Mouse (Mus musculus) testis, postnatal 14 days (tissue): Measurements from ENCODE around the gene Cpn2.
A peak's percentile ranks its signal among the peaks of the same experiment; 100 is the strongest.

ENCODE experiments used
- DNase-seq: peaks from one replicate; pipeline ENCODE4 v3.0.0; 2021; ENCODE audit warnings: low spot score

The Cpn2 gene

GRCm38 (mm10) chr16:30267359-30267758 lies at the start of gene Cpn2:
Gene Cpn2 (minus strand): TSS chr16:30267499.
- no peak for DNase-seq

GRCm38 (mm10) chr16:30314236-30314635 lies 46.9 kb upstream of the Cpn2 start:
- DNase-seq = no peak

GRCm38 (mm10) chr16:30310647-30311046 lies 43.3 kb upstream of the Cpn2 start, which contains the start of gene Gp5:
Gene Gp5 (minus strand): TSS chr16:30310779.
- DNase-seq = no peak

- DNase-seq = no peak
Observed at GRCm38 (mm10) chr16:30310171-30310515, 42.8 kb upstream of the Cpn2 start.

GRCm38 (mm10) chr16:30309395-30310170 lies 42.3 kb upstream of the Cpn2 start:
- no peak for DNase-seq

- peak; percentile 66 for DNase-seq
Observed at GRCm38 (mm10) chr16:30308616-30309394, 41.5 kb upstream of the Cpn2 start.

- DNase-seq = peak; percentile 20
Observed at GRCm38 (mm10) chr16:30307961-30308615, 40.8 kb upstream of the Cpn2 start.

- no peak for DNase-seq
Observed at GRCm38 (mm10) chr16:30307306-30307705, 40.0 kb upstream of the Cpn2 start.

- no peak for DNase-seq
Observed at GRCm38 (mm10) chr16:30306102-30306501, 38.8 kb upstream of the Cpn2 start.

- no peak for DNase-seq
Observed at GRCm38 (mm10) chr16:30304236-30304635, 36.9 kb upstream of the Cpn2 start.

- no peak for DNase-seq
Observed at GRCm38 (mm10) chr16:30303411-30303810, 36.1 kb upstream of the Cpn2 start.

- DNase-seq = no peak
Observed at GRCm38 (mm10) chr16:30302686-30303085, 35.4 kb upstream of the Cpn2 start.

- DNase-seq = no peak
Observed at GRCm38 (mm10) chr16:30299711-30300277, 32.5 kb upstream of the Cpn2 start.

GRCm38 (mm10) chr16:30297450-30297849 lies 30.2 kb upstream of the Cpn2 start:
- no peak for DNase-seq

- no peak for DNase-seq
Observed at GRCm38 (mm10) chr16:30296601-30297275, 29.4 kb upstream of the Cpn2 start.

- DNase-seq = no peak
Observed at GRCm38 (mm10) chr16:30295106-30295505, 27.8 kb upstream of the Cpn2 start.

- DNase-seq = no peak
Observed at GRCm38 (mm10) chr16:30290436-30290835, 23.1 kb upstream of the Cpn2 start.

- no peak for DNase-seq
Observed at GRCm38 (mm10) chr16:30285701-30286100, 18.4 kb upstream of the Cpn2 start.

GRCm38 (mm10) chr16:30283743-30284337 lies 16.5 kb upstream of the Cpn2 start:
- DNase-seq = no peak

GRCm38 (mm10) chr16:30282844-30283495 lies 15.7 kb upstream of the Cpn2 start, which contains the start of gene Lrrc15:
Gene Lrrc15 (minus strand): TSS chr16:30283256.
- peak; percentile 18 for DNase-seq
